Mouse (Mus musculus): ENCODE results near the gene Dpysl4. TPM values are rescaled to one million over a fixed set of nuclear protein-coding genes. Genes with fewer than 3 reads are reported as not detected.
A peak's percentile ranks its signal among the peaks of the same experiment; 100 is the strongest.

The Dpysl4 gene
- polyA plus RNA-seq, 2 experiments = 0.10 to 0.15 TPM

- WGBS (ENCODE audit: insufficient replicate concordance) = 21% methylated on average over 7 of the region's 7 CpGs
- no peaks in the 10 kb centered on the region for H3K36me3 ChIP-seq (replicated peaks; ENCODE audit: control insufficient read depth, insufficient read depth, low read depth)
Measured at GRCm38 (mm10) chr7:139077283-139077682, 8.5 kb upstream of the Dpysl4 start.

GRCm38 (mm10) chr7:139078181-139078580, 7.6 kb upstream of the Dpysl4 start:
- no peak overlapping the region for H3K4me2 ChIP-seq (ENCODE audit: low read depth)
- H3K36me3 ChIP-seq (replicated peaks; ENCODE audit: control insufficient read depth, insufficient read depth, low read depth) = no peaks in the 10 kb centered on the region
- no peaks in the 10 kb centered on the region for H3K9me3 ChIP-seq (ENCODE audit: control insufficient read depth, low read length)
- H3K4me3 ChIP-seq (ENCODE audit: insufficient read depth in 1 of 2, low read depth in 2 of 2, low read length in 2 of 2) = no peak overlapping the region
- WGBS (ENCODE audit: insufficient replicate concordance) = 49% methylated on average over 6 of the region's 6 CpGs
- ATAC-seq (ENCODE audit: insufficient read depth) (no peak), DNase-seq (ENCODE audit: low read depth in 3 of 3, low spot score in 3 of 3) (no peak)
- no peaks in the 10 kb centered on the region for H3K27me3 ChIP-seq (ENCODE audit: control insufficient read depth, insufficient read depth, low read length)
- H3K27ac ChIP-seq = no peak overlapping the region
- no peaks in the 10 kb centered on the region for H3K4me1 ChIP-seq (replicated peaks; ENCODE audit: control insufficient read depth in 2 of 2, insufficient read depth in 2 of 2, low read length in 1 of 2)
- H3K9ac ChIP-seq (replicated peaks) = no peak overlapping the region
- TF ChIP-seq CTCF (IDR thresholded peaks at IDR 0.05; ENCODE audit: low read depth) = no peak
- TF ChIP-seq EP300 (IDR thresholded peaks at IDR 0.05; ENCODE audit: low read depth) = no peak

More at GRCm38 (mm10) chr7:139077283-139077682, 8.5 kb upstream of the Dpysl4 start:
- Histone ChIP-seq H3K4me2 (ENCODE audit: low read depth) (no peak overlapping the region), H3K9ac (replicated peaks) (no peak overlapping the region), H3K4me3 (ENCODE audit: insufficient read depth in 1 of 2, low read depth in 2 of 2, low read length in 2 of 2) (no peak overlapping the region), H3K27me3 (ENCODE audit: control insufficient read depth, insufficient read depth, low read length) (no peaks in the 10 kb centered on the region), H3K4me1 (replicated peaks; ENCODE audit: control insufficient read depth in 2 of 2, insufficient read depth in 2 of 2, low read length in 1 of 2) (no peaks in the 10 kb centered on the region), H3K9me3 (ENCODE audit: control insufficient read depth, low read length) (no peaks in the 10 kb centered on the region), H3K27ac (no peak overlapping the region)
- DNase-seq (ENCODE audit: low read depth in 3 of 3, low spot score in 3 of 3) = no peak
- TF ChIP-seq CTCF (IDR thresholded peaks at IDR 0.05; ENCODE audit: low read depth) (no peak), EP300 (IDR thresholded peaks at IDR 0.05; ENCODE audit: low read depth) (no peak)
- no peak for ATAC-seq (ENCODE audit: insufficient read depth)

- Histone ChIP-seq H3K9ac (replicated peaks) (no peak overlapping the region), H3K27me3 (ENCODE audit: control insufficient read depth, insufficient read depth, low read length) (no peaks in the 10 kb centered on the region), H3K27ac (no peak overlapping the region), H3K4me3 (ENCODE audit: insufficient read depth in 1 of 2, low read depth in 2 of 2, low read length in 2 of 2) (no peak overlapping the region), H3K9me3 (ENCODE audit: control insufficient read depth, low read length) (no peaks in the 10 kb centered on the region), H3K4me2 (ENCODE audit: low read depth) (no peak overlapping the region), H3K36me3 (replicated peaks; ENCODE audit: control insufficient read depth, insufficient read depth, low read depth) (no peaks in the 10 kb centered on the region), H3K4me1 (replicated peaks; ENCODE audit: control insufficient read depth in 2 of 2, insufficient read depth in 2 of 2, low read length in 1 of 2) (no peaks in the 10 kb centered on the region)
- WGBS (ENCODE audit: insufficient replicate concordance) = 65% methylated on average over 7 of the region's 7 CpGs
- no peak for TF ChIP-seq EP300 (IDR thresholded peaks at IDR 0.05; ENCODE audit: low read depth)
- TF ChIP-seq CTCF (IDR thresholded peaks at IDR 0.05; ENCODE audit: low read depth) = no peak
- no peak for DNase-seq (ENCODE audit: low read depth in 3 of 3, low spot score in 3 of 3)
- ATAC-seq (ENCODE audit: insufficient read depth) = no peak
Measured at GRCm38 (mm10) chr7:139079141-139079540, 6.7 kb upstream of the Dpysl4 start.

- 43% methylated on average over 4 of the region's 4 CpGs for WGBS (ENCODE audit: insufficient replicate concordance)
- Histone ChIP-seq H3K9me3 (ENCODE audit: control insufficient read depth, low read length) (no peaks in the 10 kb centered on the region), H3K9ac (replicated peaks) (no peak overlapping the region), H3K36me3 (replicated peaks; ENCODE audit: control insufficient read depth, insufficient read depth, low read depth) (no peaks in the 10 kb centered on the region), H3K4me3 (ENCODE audit: insufficient read depth in 1 of 2, low read depth in 2 of 2, low read length in 2 of 2) (no peak overlapping the region), H3K27me3 (ENCODE audit: control insufficient read depth, insufficient read depth, low read length) (peaks cover 5% of the 10 kb centered on the region), H3K4me2 (ENCODE audit: low read depth) (no peak overlapping the region), H3K4me1 (replicated peaks; ENCODE audit: control insufficient read depth in 2 of 2, insufficient read depth in 2 of 2, low read length in 1 of 2) (no peaks in the 10 kb centered on the region), H3K27ac (no peak overlapping the region)
- ATAC-seq (ENCODE audit: insufficient read depth) (no peak), DNase-seq (ENCODE audit: low read depth in 3 of 3, low spot score in 3 of 3) (no peak)
- TF ChIP-seq EP300 (IDR thresholded peaks at IDR 0.05; ENCODE audit: low read depth) = no peak
- TF ChIP-seq CTCF (IDR thresholded peaks at IDR 0.05; ENCODE audit: low read depth) = peak; percentile 59
Measured at GRCm38 (mm10) chr7:139080714-139081113, 5.1 kb upstream of the Dpysl4 start.

- DNase-seq (ENCODE audit: low read depth in 3 of 3, low spot score in 3 of 3) = no peak
- no peak overlapping the region for H3K4me3 ChIP-seq (ENCODE audit: insufficient read depth in 1 of 2, low read depth in 2 of 2, low read length in 2 of 2)
- no peak overlapping the region for H3K4me2 ChIP-seq (ENCODE audit: low read depth)
- 53% methylated on average over 5 of the region's 5 CpGs for WGBS (ENCODE audit: insufficient replicate concordance)
- H3K4me1 ChIP-seq (replicated peaks; ENCODE audit: control insufficient read depth in 2 of 2, insufficient read depth in 2 of 2, low read length in 1 of 2) = no peaks in the 10 kb centered on the region
- H3K9me3 ChIP-seq (ENCODE audit: control insufficient read depth, low read length) = no peaks in the 10 kb centered on the region
- ATAC-seq (ENCODE audit: insufficient read depth) = no peak
- TF ChIP-seq CTCF (IDR thresholded peaks at IDR 0.05; ENCODE audit: low read depth) = no peak
- TF ChIP-seq EP300 (IDR thresholded peaks at IDR 0.05; ENCODE audit: low read depth) = no peak
- H3K27me3 ChIP-seq (ENCODE audit: control insufficient read depth, insufficient read depth, low read length) = peaks cover 9% of the 10 kb centered on the region
- no peak overlapping the region for H3K27ac ChIP-seq
- H3K9ac ChIP-seq (replicated peaks) = no peak overlapping the region
- H3K36me3 ChIP-seq (replicated peaks; ENCODE audit: control insufficient read depth, insufficient read depth, low read depth) = no peaks in the 10 kb centered on the region
Measured at GRCm38 (mm10) chr7:139081158-139081557, 4.6 kb upstream of the Dpysl4 start.

All from liver, embryonic 14.5 days (tissue).